Mouse (Mus musculus) heart, postnatal 0 days (tissue): ENCODE measurements at regions not wholly inside any gene's neighbourhood (a gene's known extent, or its start where the extent isn't known, plus 50 kb on each side); places are given as distances from the start of the nearest gene placed in this dataset.

Source experiments
- ATAC-seq: fragments of 200-750 bp; cut with Nextera tagmentation; 2 replicates; pipeline ENCODE4 v1.8.0; 2017; ENCODE audit warnings: low read depth, moderate number of reproducible peaks, moderate library complexity; ENCODE audit not compliant: insufficient read depth
- DNase-seq: peaks from one replicate; pipeline ENCODE4 v3.0.0-alpha.2; 2016; ENCODE audit warnings: low spot score
- H3K27ac ChIP-seq: fragments of 300-500 bp; sonication (generic); 2 replicates; pipeline ENCODE4 v1.5.1; 2014; ENCODE audit warnings: low read depth, mild to moderate bottlenecking
- H3K27me3 ChIP-seq: fragments of 300-500 bp; sonication (generic); 2 replicates; pipeline ENCODE4 v1.6.1; 2014; ENCODE audit warnings: low read length, mixed read lengths; ENCODE audit not compliant: control insufficient read depth, insufficient read depth
- H3K36me3 ChIP-seq: fragments of 300-500 bp; sonication (generic); replicated peaks from 2 replicates; pipeline ENCODE4 v1.6.1; 2014; ENCODE audit warnings: low read length, mixed read lengths; ENCODE audit not compliant: control insufficient read depth, insufficient read depth
- H3K4me1 ChIP-seq: fragments of 300-500 bp; sonication (generic); 2 replicates; pipeline ENCODE4 v1.6.1; 2014; ENCODE audit warnings: antibody characterized with exemption; ENCODE audit not compliant: control insufficient read depth, insufficient read depth
- H3K4me2 ChIP-seq: fragments of 300-500 bp; sonication (generic); 2 replicates; pipeline ENCODE4 v1.6.1; 2014; ENCODE audit warnings: low read depth, mild to moderate bottlenecking, low read length, moderate library complexity
- H3K4me3 ChIP-seq: fragments of 300-500 bp; sonication (generic); 2 replicates; pipeline ENCODE4 v1.5.1; 2014; ENCODE audit warnings: low read depth, low read length
- H3K9ac ChIP-seq: fragments of 300-500 bp; sonication (generic); replicated peaks from 2 replicates; pipeline ENCODE4 v1.6.1; 2014; ENCODE audit warnings: low read depth, low read length, mixed read lengths
- H3K9me3 ChIP-seq: fragments of 300-500 bp; sonication (generic); replicated peaks from 2 replicates; pipeline ENCODE4 v1.6.1; 2016; ENCODE audit warnings: low read length; ENCODE audit not compliant: control insufficient read depth
- CTCF ChIP-seq: IDR thresholded peaks from 2 replicates; pipeline ENCODE4 v1.5.1; 2016; ENCODE audit warnings: antibody characterized with exemption, control low read depth, low read depth
- EP300 ChIP-seq: IDR thresholded peaks from 2 replicates; pipeline ENCODE4 v1.6.1; 2016; ENCODE audit warnings: antibody characterized with exemption, low read depth
- WGBS: fragments of 180-500 bp; shearing (Covaris S2); extraction: QIAGEN DNeasy Blood & Tissue Kit; methylation state at CpG from one replicate; pipeline ENCODE4 v1.1.7; 2014; 5-methylcytosine and 5-hydroxymethylcytosine counted together

- 55% methylated on average over 9 of the region's 9 CpGs for WGBS
- ATAC-seq = no peak
- no peak overlapping the region for H3K27ac ChIP-seq
Observed at GRCm38 (mm10) chr4:33552856-33553255, 242.7 kb downstream of the Rngtt start.

GRCm38 (mm10) chr4:33554606-33555005, 244.5 kb downstream of the Rngtt start:
- Histone ChIP-seq H3K4me2 (no peak overlapping the region), H3K9me3 (no peaks in the 10 kb centered on the region), H3K27me3 (peaks cover 23% of the 10 kb centered on the region; the same call in 1 of the 2 replicates), H3K4me3 (no peak overlapping the region), H3K4me1 (no peaks in the 10 kb centered on the region), H3K27ac (no peak overlapping the region), H3K9ac (no peak overlapping the region), H3K36me3 (no peaks in the 10 kb centered on the region)
- TF ChIP-seq EP300 = no peak
- no peak for TF ChIP-seq CTCF
- ATAC-seq (no peak), DNase-seq (no peak)
- 43% methylated on average over 6 of the region's 6 CpGs for WGBS

More at GRCm38 (mm10) chr4:33552856-33553255, 242.7 kb downstream of the Rngtt start:
- Histone ChIP-seq H3K27me3 (peaks cover 23% of the 10 kb centered on the region; the same call in 1 of the 2 replicates), H3K4me1 (no peaks in the 10 kb centered on the region), H3K4me3 (no peak overlapping the region), H3K36me3 (no peaks in the 10 kb centered on the region), H3K9me3 (no peaks in the 10 kb centered on the region), H3K9ac (no peak overlapping the region), H3K4me2 (no peak overlapping the region)
- DNase-seq = no peak
- no peak for TF ChIP-seq CTCF
- TF ChIP-seq EP300 = no peak

GRCm38 (mm10) chr4:33555231-33555933, 245.3 kb downstream of the Rngtt start:
- H3K4me3 ChIP-seq = no peak overlapping the region
- H3K27ac ChIP-seq = no peak overlapping the region
- no peaks in the 10 kb centered on the region for H3K36me3 ChIP-seq
- H3K4me1 ChIP-seq = no peaks in the 10 kb centered on the region
- H3K9me3 ChIP-seq = no peaks in the 10 kb centered on the region
- H3K9ac ChIP-seq = no peak overlapping the region
- WGBS = 22% methylated on average over 14 of the region's 14 CpGs
- no peak for TF ChIP-seq CTCF
- TF ChIP-seq EP300 = no peak
- peaks cover 23% of the 10 kb centered on the region; the same call in 1 of the 2 replicates for H3K27me3 ChIP-seq
- H3K4me2 ChIP-seq = no peak overlapping the region
- ATAC-seq = no peak
- no peak for DNase-seq

GRCm38 (mm10) chr4:33555966-33556365, 245.9 kb downstream of the Rngtt start:
- no peaks in the 10 kb centered on the region for H3K4me1 ChIP-seq
- no peak overlapping the region for H3K9ac ChIP-seq
- H3K27me3 ChIP-seq = peaks cover 20% of the 10 kb centered on the region; the same call in 1 of the 2 replicates
- TF ChIP-seq CTCF = no peak
- TF ChIP-seq EP300 = no peak
- H3K27ac ChIP-seq = no peak overlapping the region
- no peaks in the 10 kb centered on the region for H3K9me3 ChIP-seq
- WGBS = 75% methylated on average over 12 of the region's 12 CpGs
- H3K4me3 ChIP-seq = no peak overlapping the region
- no peaks in the 10 kb centered on the region for H3K36me3 ChIP-seq
- H3K4me2 ChIP-seq = no peak overlapping the region
- ATAC-seq (no peak), DNase-seq (no peak)

- DNase-seq = no peak
- ATAC-seq = no peak
- TF ChIP-seq EP300 (no peak), CTCF (no peak)
- no peak overlapping the region for H3K9ac ChIP-seq
- no peak overlapping the region for H3K27ac ChIP-seq
- WGBS = 64% methylated on average over 12 of the region's 12 CpGs
- H3K4me3 ChIP-seq = no peak overlapping the region
- no peaks in the 10 kb centered on the region for H3K9me3 ChIP-seq
- peaks cover 18% of the 10 kb centered on the region; the same call in 1 of the 2 replicates for H3K27me3 ChIP-seq
- H3K36me3 ChIP-seq = no peaks in the 10 kb centered on the region
- no peaks in the 10 kb centered on the region for H3K4me1 ChIP-seq
- no peak overlapping the region for H3K4me2 ChIP-seq
Observed at GRCm38 (mm10) chr4:33556661-33557540, 246.8 kb downstream of the Rngtt start.
